Mouse (Mus musculus): ENCODE measurements around the gene Cib4. TPM values are rescaled to one million over a fixed set of nuclear protein-coding genes. Genes with fewer than 3 reads are reported as not detected.

Cib4 gene
- polyA plus RNA-seq, 1 experiment: not detected

- TF ChIP-seq POLR2A (IDR thresholded peaks at IDR 0.05; ENCODE audit: control insufficient read depth, extremely low read depth, insufficient read depth, low read length, poor library complexity): no peak
- peak; percentile 54; the same call in 1 of the 2 replicates for TF ChIP-seq CTCF (IDR thresholded peaks at IDR 0.05; ENCODE audit: borderline replicate concordance, control insufficient read depth, extremely low read depth, insufficient read depth, low read length, poor library complexity)
- Histone ChIP-seq H3K27ac (ENCODE audit: control insufficient read depth, insufficient read depth, low read length) (no peak overlapping the region), H3K36me3 (ENCODE audit: control insufficient read depth, insufficient read depth, low read length) (no peaks in the 10 kb centered on the region), H3K27me3 (ENCODE audit: control insufficient read depth, insufficient read depth, low read length) (no peaks in the 10 kb centered on the region), H3K4me1 (replicated peaks; ENCODE audit: control insufficient read depth, insufficient read depth, low read length) (no peaks in the 10 kb centered on the region), H3K4me3 (ENCODE audit: control insufficient read depth, insufficient read depth, low read length) (no peak overlapping the region)
- WGBS: 60% methylated on average over 7 of the region's 7 CpGs
- DNase-seq: peak; percentile 50
Measured at GRCm38 (mm10) chr5:30516376-30516775, 29.3 kb downstream of the Cib4 start.

GRCm38 (mm10) chr5:30513111-30513510 is 32.5 kb downstream of the Cib4 start:
- no peak overlapping the region for H3K27ac ChIP-seq (ENCODE audit: control insufficient read depth, insufficient read depth, low read length)
- no peaks in the 10 kb centered on the region for H3K36me3 ChIP-seq (ENCODE audit: control insufficient read depth, insufficient read depth, low read length)
- H3K4me1 ChIP-seq (replicated peaks; ENCODE audit: control insufficient read depth, insufficient read depth, low read length): no peaks in the 10 kb centered on the region
- H3K27me3 ChIP-seq (ENCODE audit: control insufficient read depth, insufficient read depth, low read length): no peaks in the 10 kb centered on the region
- DNase-seq: no peak
- no peak overlapping the region for H3K4me3 ChIP-seq (ENCODE audit: control insufficient read depth, insufficient read depth, low read length)
- TF ChIP-seq POLR2A (IDR thresholded peaks at IDR 0.05; ENCODE audit: control insufficient read depth, extremely low read depth, insufficient read depth, low read length, poor library complexity) (no peak), CTCF (IDR thresholded peaks at IDR 0.05; ENCODE audit: borderline replicate concordance, control insufficient read depth, extremely low read depth, insufficient read depth, low read length, poor library complexity) (no peak)
- WGBS: 96% methylated on average over 8 of the region's 8 CpGs

GRCm38 (mm10) chr5:30497299-30497698 is 48.3 kb downstream of the Cib4 start:
- H3K36me3 ChIP-seq (ENCODE audit: control insufficient read depth, insufficient read depth, low read length): no peaks in the 10 kb centered on the region
- H3K4me1 ChIP-seq (replicated peaks; ENCODE audit: control insufficient read depth, insufficient read depth, low read length): no peaks in the 10 kb centered on the region
- WGBS: 81% methylated on average over 7 of the region's 7 CpGs
- no peaks in the 10 kb centered on the region for H3K27me3 ChIP-seq (ENCODE audit: control insufficient read depth, insufficient read depth, low read length)
- DNase-seq: no peak
- H3K27ac ChIP-seq (ENCODE audit: control insufficient read depth, insufficient read depth, low read length): no peak overlapping the region
- H3K4me3 ChIP-seq (ENCODE audit: control insufficient read depth, insufficient read depth, low read length): no peak overlapping the region
- TF ChIP-seq CTCF (IDR thresholded peaks at IDR 0.05; ENCODE audit: borderline replicate concordance, control insufficient read depth, extremely low read depth, insufficient read depth, low read length, poor library complexity) (no peak), POLR2A (IDR thresholded peaks at IDR 0.05; ENCODE audit: control insufficient read depth, extremely low read depth, insufficient read depth, low read length, poor library complexity) (no peak)

- Histone ChIP-seq H3K27ac (ENCODE audit: control insufficient read depth, insufficient read depth, low read length) (no peak overlapping the region), H3K4me3 (ENCODE audit: control insufficient read depth, insufficient read depth, low read length) (no peak overlapping the region), H3K4me1 (replicated peaks; ENCODE audit: control insufficient read depth, insufficient read depth, low read length) (no peaks in the 10 kb centered on the region), H3K27me3 (ENCODE audit: control insufficient read depth, insufficient read depth, low read length) (no peaks in the 10 kb centered on the region), H3K36me3 (ENCODE audit: control insufficient read depth, insufficient read depth, low read length) (no peaks in the 10 kb centered on the region)
- WGBS: 81% methylated on average over 8 of the region's 8 CpGs
- no peak for DNase-seq
- TF ChIP-seq POLR2A (IDR thresholded peaks at IDR 0.05; ENCODE audit: control insufficient read depth, extremely low read depth, insufficient read depth, low read length, poor library complexity): no peak
- TF ChIP-seq CTCF (IDR thresholded peaks at IDR 0.05; ENCODE audit: borderline replicate concordance, control insufficient read depth, extremely low read depth, insufficient read depth, low read length, poor library complexity): no peak
Measured at GRCm38 (mm10) chr5:30496821-30497220, 48.8 kb downstream of the Cib4 start.

GRCm38 (mm10) chr5:30495288-30495687 is 50.3 kb downstream of the Cib4 start:
- TF ChIP-seq POLR2A (IDR thresholded peaks at IDR 0.05; ENCODE audit: control insufficient read depth, extremely low read depth, insufficient read depth, low read length, poor library complexity) (no peak), CTCF (IDR thresholded peaks at IDR 0.05; ENCODE audit: borderline replicate concordance, control insufficient read depth, extremely low read depth, insufficient read depth, low read length, poor library complexity) (no peak)
- Histone ChIP-seq H3K36me3 (ENCODE audit: control insufficient read depth, insufficient read depth, low read length) (no peaks in the 10 kb centered on the region), H3K4me1 (replicated peaks; ENCODE audit: control insufficient read depth, insufficient read depth, low read length) (no peaks in the 10 kb centered on the region), H3K27ac (ENCODE audit: control insufficient read depth, insufficient read depth, low read length) (no peak overlapping the region), H3K27me3 (ENCODE audit: control insufficient read depth, insufficient read depth, low read length) (no peaks in the 10 kb centered on the region), H3K4me3 (ENCODE audit: control insufficient read depth, insufficient read depth, low read length) (no peak overlapping the region)
- DNase-seq: no peak
- 98% methylated on average over 2 of the region's 2 CpGs for WGBS

GRCm38 (mm10) chr5:30494606-30495005 is 51.0 kb downstream of the Cib4 start:
- no peak for TF ChIP-seq POLR2A (IDR thresholded peaks at IDR 0.05; ENCODE audit: control insufficient read depth, extremely low read depth, insufficient read depth, low read length, poor library complexity)
- no peak for TF ChIP-seq CTCF (IDR thresholded peaks at IDR 0.05; ENCODE audit: borderline replicate concordance, control insufficient read depth, extremely low read depth, insufficient read depth, low read length, poor library complexity)
- H3K4me3 ChIP-seq (ENCODE audit: control insufficient read depth, insufficient read depth, low read length): no peak overlapping the region
- no peaks in the 10 kb centered on the region for H3K4me1 ChIP-seq (replicated peaks; ENCODE audit: control insufficient read depth, insufficient read depth, low read length)
- no peaks in the 10 kb centered on the region for H3K36me3 ChIP-seq (ENCODE audit: control insufficient read depth, insufficient read depth, low read length)
- H3K27ac ChIP-seq (ENCODE audit: control insufficient read depth, insufficient read depth, low read length): no peak overlapping the region
- DNase-seq: no peak
- no peaks in the 10 kb centered on the region for H3K27me3 ChIP-seq (ENCODE audit: control insufficient read depth, insufficient read depth, low read length)
- 91% methylated on average over 7 of the region's 7 CpGs for WGBS

- 88% methylated on average over 7 of the region's 7 CpGs for WGBS
- no peak for DNase-seq
- no peaks in the 10 kb centered on the region for H3K4me1 ChIP-seq (replicated peaks; ENCODE audit: control insufficient read depth, insufficient read depth, low read length)
- no peaks in the 10 kb centered on the region for H3K27me3 ChIP-seq (ENCODE audit: control insufficient read depth, insufficient read depth, low read length)
- no peaks in the 10 kb centered on the region for H3K36me3 ChIP-seq (ENCODE audit: control insufficient read depth, insufficient read depth, low read length)
- H3K27ac ChIP-seq (ENCODE audit: control insufficient read depth, insufficient read depth, low read length): no peak overlapping the region
- TF ChIP-seq POLR2A (IDR thresholded peaks at IDR 0.05; ENCODE audit: control insufficient read depth, extremely low read depth, insufficient read depth, low read length, poor library complexity): no peak
- no peak for TF ChIP-seq CTCF (IDR thresholded peaks at IDR 0.05; ENCODE audit: borderline replicate concordance, control insufficient read depth, extremely low read depth, insufficient read depth, low read length, poor library complexity)
- H3K4me3 ChIP-seq (ENCODE audit: control insufficient read depth, insufficient read depth, low read length): no peak overlapping the region
Measured at GRCm38 (mm10) chr5:30493723-30494122, 51.9 kb downstream of the Cib4 start.

All from thymus, adult 2 months (tissue).